Mouse (Mus musculus) heart, postnatal 0 days (tissue): ENCODE data around the gene Nol12.

ENCODE experiments used
- CTCF ChIP-seq: IDR thresholded peaks from 2 replicates; pipeline ENCODE4 v1.5.1; 2016; ENCODE audit warnings: antibody characterized with exemption, control low read depth, low read depth
- EP300 ChIP-seq: IDR thresholded peaks from 2 replicates; pipeline ENCODE4 v1.6.1; 2016; ENCODE audit warnings: antibody characterized with exemption, low read depth

DNA sequence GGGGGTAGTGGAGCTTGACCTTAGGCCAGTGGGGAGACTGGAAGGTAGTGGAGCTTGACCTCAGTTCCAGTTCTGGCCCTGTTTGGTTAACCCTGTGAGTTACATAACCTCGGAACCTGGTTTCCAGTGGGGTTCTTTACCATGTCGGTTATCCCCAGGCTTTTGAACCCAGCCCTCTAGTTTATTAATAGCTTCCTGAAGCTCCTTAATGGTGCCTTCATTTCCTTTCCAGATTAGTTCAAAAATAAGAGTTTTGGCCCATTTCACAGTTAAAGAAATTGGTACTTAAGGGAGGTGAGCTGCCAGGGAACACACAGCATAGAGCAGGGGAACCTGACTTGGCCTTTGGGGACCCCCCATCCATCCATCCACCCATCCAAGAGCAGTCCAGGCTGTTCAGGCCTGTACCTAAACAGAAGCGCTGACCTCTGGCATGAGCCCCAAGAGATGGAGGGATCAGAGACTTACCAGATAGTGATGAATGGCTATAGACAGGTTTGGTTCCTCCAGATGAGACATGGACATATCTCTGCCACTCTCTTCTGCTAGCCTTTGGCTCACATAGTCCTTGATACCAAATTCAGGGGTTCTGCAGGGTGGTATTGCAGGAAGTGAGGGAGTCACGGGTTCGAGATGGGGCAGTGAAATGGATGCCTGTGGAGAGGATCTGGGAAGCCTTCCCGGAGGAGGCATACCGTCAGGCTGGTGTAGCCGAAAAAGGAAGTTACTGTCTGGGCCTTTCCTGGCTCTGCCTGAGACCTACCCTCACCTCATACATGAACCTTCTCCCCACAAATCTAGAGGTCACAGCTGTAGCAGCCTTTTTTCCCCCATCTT, 19.7 kb upstream of the Nol12 start:
- no peak for TF ChIP-seq CTCF
- TF ChIP-seq EP300: no peak
